Mouse (Mus musculus): Measurements from ENCODE around the gene Dnase1l2. TPM values are rescaled to one million over a fixed set of nuclear protein-coding genes. Genes with fewer than 3 reads are reported as not detected.

Gene Dnase1l2
- total RNA-seq (2021), result 1 to 10 TPM in 1 of 2 experiments, under 1 TPM in 1; 0.63 to 1.7 TPM
- long read RNA-seq, experiment 1, result 0 reads
- long read RNA-seq, experiment 2, result 0 reads

- no peak for DNase-seq
These were observed at the start of gene Dnase1l2 for GRCm38 (mm10) chr17:24442632-24443155. Gene Dnase1l2 (minus strand): TSS chr17:24443105.

GRCm38 (mm10) chr17:24490399-24490798 is 47.5 kb upstream of the Dnase1l2 start:
- no peak for DNase-seq

- DNase-seq, result no peak
These were observed 46.5 kb upstream of the Dnase1l2 start for GRCm38 (mm10) chr17:24489265-24490030.

GRCm38 (mm10) chr17:24488662-24489264 is 45.9 kb upstream of the Dnase1l2 start:
- peak; percentile 45 for DNase-seq

GRCm38 (mm10) chr17:24488186-24488661 is 45.3 kb upstream of the Dnase1l2 start, which contains the start of gene Caskin1:
Gene Caskin1 (plus strand): TSS chr17:24488601.
- DNase-seq, result no peak

- DNase-seq, result no peak
These were observed 42.4 kb upstream of the Dnase1l2 start for GRCm38 (mm10) chr17:24485090-24485860.

- DNase-seq, result no peak
These were observed 40.6 kb upstream of the Dnase1l2 start for GRCm38 (mm10) chr17:24483495-24483894.

- no peak for DNase-seq
These were observed 38.3 kb upstream of the Dnase1l2 start for GRCm38 (mm10) chr17:24481027-24481815.

- DNase-seq, result no peak
These were observed 37.4 kb upstream of the Dnase1l2 start for GRCm38 (mm10) chr17:24480201-24480826.

GRCm38 (mm10) chr17:24479431-24479830 is 36.5 kb upstream of the Dnase1l2 start:
- no peak for DNase-seq

- DNase-seq, result peak; percentile 99
These were observed 35.9 kb upstream of the Dnase1l2 start, which contains the start of gene Mlst8 for GRCm38 (mm10) chr17:24478663-24479380. Gene Mlst8 (minus strand): TSS chr17:24479078.

GRCm38 (mm10) chr17:24477985-24478600 is 35.2 kb upstream of the Dnase1l2 start:
- DNase-seq, result no peak

GRCm38 (mm10) chr17:24477053-24477984 is 34.4 kb upstream of the Dnase1l2 start:
- no peak for DNase-seq

- DNase-seq, result no peak
These were observed 33.3 kb upstream of the Dnase1l2 start for GRCm38 (mm10) chr17:24476022-24476776.

- DNase-seq, result no peak
These were observed 32.7 kb upstream of the Dnase1l2 start for GRCm38 (mm10) chr17:24475586-24475985.

- DNase-seq, result no peak
These were observed 31.7 kb upstream of the Dnase1l2 start for GRCm38 (mm10) chr17:24474557-24474956.

GRCm38 (mm10) chr17:24473612-24474275 is 30.8 kb upstream of the Dnase1l2 start, which contains the start of gene Bricd5:
Gene Bricd5 (plus strand): TSS chr17:24473884.
- DNase-seq, result no peak
